Mouse (Mus musculus) heart, postnatal 0 days (tissue): ENCODE results near the gene Slc1a3. TPM values are rescaled to one million over a fixed set of nuclear protein-coding genes. Genes with fewer than 3 reads are reported as not detected.

ENCODE experiments used
- ATAC-seq: fragments of 200-750 bp; cut with Nextera tagmentation; 2 replicates; pipeline ENCODE4 v1.8.0; 2017; ENCODE audit warnings: low read depth, moderate number of reproducible peaks, moderate library complexity; ENCODE audit not compliant: insufficient read depth
- DNase-seq: peaks from one replicate; pipeline ENCODE4 v3.0.0-alpha.2; 2016; ENCODE audit warnings: low spot score
- H3K27ac ChIP-seq: fragments of 300-500 bp; sonication (generic); 2 replicates; pipeline ENCODE4 v1.5.1; 2014; ENCODE audit warnings: low read depth, mild to moderate bottlenecking
- H3K27me3 ChIP-seq: fragments of 300-500 bp; sonication (generic); 2 replicates; pipeline ENCODE4 v1.6.1; 2014; ENCODE audit warnings: low read length, mixed read lengths; ENCODE audit not compliant: control insufficient read depth, insufficient read depth
- H3K36me3 ChIP-seq: fragments of 300-500 bp; sonication (generic); replicated peaks from 2 replicates; pipeline ENCODE4 v1.6.1; 2014; ENCODE audit warnings: low read length, mixed read lengths; ENCODE audit not compliant: control insufficient read depth, insufficient read depth
- H3K4me1 ChIP-seq: fragments of 300-500 bp; sonication (generic); 2 replicates; pipeline ENCODE4 v1.6.1; 2014; ENCODE audit warnings: antibody characterized with exemption; ENCODE audit not compliant: control insufficient read depth, insufficient read depth
- H3K4me2 ChIP-seq: fragments of 300-500 bp; sonication (generic); 2 replicates; pipeline ENCODE4 v1.6.1; 2014; ENCODE audit warnings: low read depth, mild to moderate bottlenecking, low read length, moderate library complexity
- H3K4me3 ChIP-seq: fragments of 300-500 bp; sonication (generic); 2 replicates; pipeline ENCODE4 v1.5.1; 2014; ENCODE audit warnings: low read depth, low read length
- H3K9ac ChIP-seq: fragments of 300-500 bp; sonication (generic); replicated peaks from 2 replicates; pipeline ENCODE4 v1.6.1; 2014; ENCODE audit warnings: low read depth, low read length, mixed read lengths
- H3K9me3 ChIP-seq: fragments of 300-500 bp; sonication (generic); replicated peaks from 2 replicates; pipeline ENCODE4 v1.6.1; 2016; ENCODE audit warnings: low read length; ENCODE audit not compliant: control insufficient read depth
- CTCF ChIP-seq: IDR thresholded peaks from 2 replicates; pipeline ENCODE4 v1.5.1; 2016; ENCODE audit warnings: antibody characterized with exemption, control low read depth, low read depth
- EP300 ChIP-seq: IDR thresholded peaks from 2 replicates; pipeline ENCODE4 v1.6.1; 2016; ENCODE audit warnings: antibody characterized with exemption, low read depth
- WGBS: fragments of 180-500 bp; shearing (Covaris S2); extraction: QIAGEN DNeasy Blood & Tissue Kit; methylation state at CpG from one replicate; pipeline ENCODE4 v1.1.7; 2014; 5-methylcytosine and 5-hydroxymethylcytosine counted together
- polyA plus RNA-seq: library from polyadenylated mRNA; unstranded; fragments of >200 nt; fragmentation: Nextera tagmentation; extraction: Ambion mirVana; gene quantifications from 2 replicates; pipeline ENCODE4 v1.2.1, GENCODE M21; 2015
- total RNA-seq: library from RNA; depleted of rRNA; stranded (reverse); fragments of >200 nt; gene quantifications from 2 replicates; pipeline ENCODE4 v1.2.3, GENCODE M21; 2014; ENCODE audit warnings: low replicate concordance

Gene Slc1a3
- total and polyA plus RNA-seq, 2 experiments from 2014 or later, result 1.3 to 1.8 TPM

DNA sequence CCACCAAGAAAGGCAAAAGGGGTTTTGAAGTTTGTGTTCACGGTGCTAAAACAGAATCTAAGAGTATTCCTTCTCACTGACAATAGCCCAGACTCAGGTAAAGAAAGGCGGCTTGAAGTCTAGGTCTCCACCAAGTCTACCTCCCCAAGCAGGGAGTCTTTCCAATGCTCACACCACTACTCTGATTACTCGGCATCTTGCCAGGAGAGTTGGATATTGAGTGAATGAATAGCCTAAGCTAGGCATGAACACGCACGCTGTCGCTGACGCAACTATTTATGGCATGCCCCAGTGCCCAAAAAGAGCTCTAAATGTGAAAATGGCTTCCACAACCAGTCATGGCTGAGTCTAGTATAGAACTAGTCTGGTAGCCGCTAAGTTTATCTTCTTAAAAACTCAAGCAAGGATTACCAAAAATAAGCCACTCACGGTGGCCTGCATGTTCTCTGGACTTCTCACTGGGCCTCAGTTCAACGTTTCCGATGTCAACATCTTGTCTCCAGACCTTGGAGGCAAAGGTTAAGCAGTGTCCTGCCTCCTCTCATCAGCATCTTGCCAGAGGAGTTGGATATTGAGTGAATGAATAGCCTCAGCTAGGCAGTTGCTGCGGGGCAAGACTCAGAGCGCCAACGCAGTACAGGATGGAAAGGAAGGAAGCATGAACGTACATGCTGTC, 44.8 kb downstream of the Slc1a3 start:
- Histone ChIP-seq H3K4me2 (no peak overlapping the region), H3K36me3 (no peaks in the 10 kb centered on the region), H3K4me1 (peaks cover 24% of the 10 kb centered on the region; the same call in 1 of the 2 replicates), H3K9ac (no peak overlapping the region), H3K27ac (no peak overlapping the region), H3K27me3 (no peaks in the 10 kb centered on the region), H3K4me3 (no peak overlapping the region), H3K9me3 (no peaks in the 10 kb centered on the region)
- DNase-seq, result no peak
- TF ChIP-seq CTCF (no peak), EP300 (no peak)
- 61% methylated on average over 15 of the region's 15 CpGs for WGBS
- no peak for ATAC-seq

DNA sequence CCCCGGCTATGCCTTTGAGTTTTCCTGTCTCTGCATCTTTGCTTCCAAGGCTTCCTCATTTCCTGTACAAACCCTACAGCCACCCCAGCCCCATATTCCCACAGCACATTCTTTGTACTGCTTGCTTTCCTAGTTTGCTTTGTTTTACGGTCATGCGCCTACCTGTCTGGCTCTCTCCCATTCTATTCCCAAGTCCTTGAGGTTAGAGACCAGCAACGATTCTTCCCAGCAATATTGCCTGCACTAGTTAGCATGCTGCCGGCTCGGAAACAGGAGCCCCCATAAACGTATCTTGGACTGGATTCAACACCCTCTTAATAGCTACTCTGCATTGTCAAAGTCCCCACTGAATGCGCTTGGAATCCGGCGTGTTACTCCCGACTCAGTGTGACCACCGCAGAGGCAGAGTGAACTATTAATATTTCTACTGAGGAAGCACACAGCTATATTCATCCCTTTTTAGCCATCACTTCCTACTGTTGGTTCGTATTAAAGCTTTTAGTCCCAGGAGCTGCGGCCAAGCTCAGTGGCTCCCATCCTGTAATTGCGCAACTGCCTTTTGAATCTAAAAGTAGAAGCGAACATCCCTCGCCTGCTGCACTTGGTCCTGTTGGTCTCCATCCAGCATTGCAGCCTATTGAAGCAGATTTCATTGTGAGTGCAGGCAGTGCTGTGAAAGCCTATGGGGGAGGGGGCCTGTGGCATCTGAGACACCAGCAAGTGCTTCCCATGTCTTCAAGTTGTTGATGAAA, 47.0 kb downstream of the Slc1a3 start:
- WGBS, result 16% methylated on average over 17 of the region's 17 CpGs
- no peaks in the 10 kb centered on the region for H3K36me3 ChIP-seq
- H3K4me1 ChIP-seq, result peaks cover 20% of the 10 kb centered on the region; the same call in 1 of the 2 replicates
- no peak overlapping the region; the same call in 1 of the 2 replicates for H3K27ac ChIP-seq
- H3K9ac ChIP-seq, result no peak overlapping the region
- no peaks in the 10 kb centered on the region for H3K27me3 ChIP-seq
- peak; percentile 60 for ATAC-seq
- peak; percentile 76 for DNase-seq
- peak overlapping the region; percentile 53 for H3K4me2 ChIP-seq
- H3K9me3 ChIP-seq, result no peaks in the 10 kb centered on the region
- H3K4me3 ChIP-seq, result peak overlapping the region; percentile 10
- TF ChIP-seq EP300, result no peak
- TF ChIP-seq CTCF, result peak; percentile 22

DNA sequence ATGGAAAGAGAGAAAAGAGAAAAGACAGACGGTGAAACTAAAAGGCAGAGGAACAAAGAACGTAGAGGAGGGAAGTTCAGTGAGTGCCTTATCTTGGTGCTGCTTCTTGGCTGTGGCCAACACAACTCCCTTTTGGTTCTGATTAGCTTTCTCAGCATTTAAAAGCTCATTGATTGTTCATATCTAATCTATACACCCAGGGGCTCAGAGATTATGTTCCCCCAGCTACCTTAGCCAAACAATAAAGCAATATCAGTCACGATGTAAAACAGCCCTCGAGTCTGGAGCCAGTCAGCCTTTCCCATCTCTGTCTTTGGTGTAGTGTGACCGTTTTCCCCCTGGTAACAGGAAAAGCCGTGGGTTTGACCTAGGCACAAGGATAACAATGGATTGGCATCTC, 48.7 kb downstream of the Slc1a3 start:
- 35% methylated on average over 6 of the region's 6 CpGs for WGBS
- Histone ChIP-seq H3K9ac (no peak overlapping the region), H3K4me3 (no peak overlapping the region), H3K27me3 (no peaks in the 10 kb centered on the region), H3K27ac (no peak overlapping the region), H3K4me1 (peaks cover 15% of the 10 kb centered on the region), H3K36me3 (no peaks in the 10 kb centered on the region), H3K4me2 (no peak overlapping the region), H3K9me3 (no peaks in the 10 kb centered on the region)
- TF ChIP-seq CTCF, result no peak
- no peak for TF ChIP-seq EP300
- DNase-seq (no peak), ATAC-seq (no peak)

DNA sequence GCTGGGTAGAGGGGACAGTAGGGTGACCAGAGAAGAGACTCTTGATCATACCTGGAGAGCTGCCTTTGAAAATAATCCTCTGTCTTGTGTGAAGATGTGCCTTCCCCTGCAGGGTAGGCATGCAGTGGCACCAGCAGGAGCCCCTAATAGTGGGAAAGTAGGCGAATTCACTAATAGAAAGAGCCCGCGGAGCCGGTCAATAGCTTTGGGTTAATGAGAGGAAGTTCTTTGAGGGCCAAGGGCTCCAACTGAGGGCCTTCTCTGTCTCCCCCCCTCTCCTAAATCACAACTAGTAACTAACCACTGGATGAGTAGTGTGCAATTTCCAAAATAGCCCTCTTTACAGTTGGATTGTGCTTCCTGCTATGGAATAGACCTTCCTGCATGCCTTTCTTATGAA, 50.6 kb downstream of the Slc1a3 start:
- no peaks in the 10 kb centered on the region for H3K27me3 ChIP-seq
- no peak overlapping the region for H3K4me3 ChIP-seq
- WGBS, result 87% methylated on average over 4 of the region's 4 CpGs
- no peak overlapping the region for H3K9ac ChIP-seq
- DNase-seq (no peak), ATAC-seq (no peak)
- H3K36me3 ChIP-seq, result no peaks in the 10 kb centered on the region
- no peak overlapping the region for H3K4me2 ChIP-seq
- H3K4me1 ChIP-seq, result peaks cover 15% of the 10 kb centered on the region
- TF ChIP-seq EP300 (no peak), CTCF (no peak)
- H3K27ac ChIP-seq, result no peak overlapping the region
- no peaks in the 10 kb centered on the region for H3K9me3 ChIP-seq

DNA sequence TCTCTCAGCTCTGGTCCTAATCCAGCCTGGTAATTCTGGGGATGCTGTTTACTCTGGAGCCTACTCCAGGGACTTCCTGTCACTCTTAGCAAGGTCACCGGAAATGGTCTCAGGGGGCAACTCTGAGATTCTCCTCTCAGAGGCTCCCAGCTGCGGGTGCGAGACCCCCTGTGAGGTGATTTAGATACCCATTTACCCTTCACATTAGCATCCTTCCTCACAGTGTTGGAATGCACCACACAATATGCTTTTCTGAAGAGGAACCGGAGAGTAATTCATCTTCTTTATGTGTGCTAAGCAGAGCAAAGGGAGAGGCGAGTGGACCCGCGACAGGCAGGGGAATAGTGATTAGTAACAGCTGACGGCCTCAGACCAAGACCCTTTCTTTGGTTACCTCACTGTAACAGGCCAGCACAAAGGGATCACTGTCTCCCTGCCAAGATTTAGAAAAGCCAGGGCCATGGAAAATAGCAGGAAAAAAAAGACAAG, 51.0 kb downstream of the Slc1a3 start:
- DNase-seq, result no peak
- Histone ChIP-seq H3K9me3 (no peaks in the 10 kb centered on the region), H3K4me1 (peaks cover 15% of the 10 kb centered on the region), H3K27me3 (no peaks in the 10 kb centered on the region), H3K9ac (no peak overlapping the region), H3K4me2 (no peak overlapping the region), H3K4me3 (no peak overlapping the region), H3K27ac (peak overlapping the region; percentile 37), H3K36me3 (no peaks in the 10 kb centered on the region)
- WGBS, result 53% methylated on average over 8 of the region's 8 CpGs
- no peak for TF ChIP-seq EP300
- no peak for TF ChIP-seq CTCF
- peak; percentile 25; the same call in 1 of the 2 replicates for ATAC-seq
